Comparison of ENCODE assay signal across 21 mouse cellular contexts in the genomic region with DNA sequence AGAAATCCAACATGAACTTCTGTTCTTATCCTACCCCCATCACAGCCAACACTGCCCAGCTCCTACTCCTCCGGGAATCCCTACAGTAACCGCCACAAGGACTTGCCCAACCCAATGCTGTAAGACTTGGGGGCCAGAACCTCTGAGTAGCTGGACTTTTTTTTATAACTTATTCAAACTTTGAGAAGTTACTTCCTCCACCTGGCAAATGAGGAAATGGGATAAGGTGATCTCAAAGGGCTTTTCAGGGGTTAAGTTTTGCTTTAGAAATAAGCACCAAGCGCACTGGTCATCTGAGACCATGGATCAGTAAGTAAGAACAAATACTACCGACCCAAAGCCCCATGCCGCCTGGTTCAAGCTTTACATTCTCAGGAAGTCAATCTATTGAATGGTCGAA.
DNase-seq lines count a peak whose midpoint lies in the region; ATAC-seq and TF ChIP-seq lines count a peak whose summit lies in the region.
"Had no signal": no experiment of that assay in that cellular context is flagged by ENCODE, and none has a peak within 500 bp of the region (broad histone marks: within the 10 kb centered on the region; RNA-seq: fewer than 3 reads in every experiment).

No protein-coding gene starts in this region.

- H3K4me3 ChIP-seq in gastrocnemius, adult 2 months, result no peak overlapping the region
- no peak overlapping the region for H3K4me3 ChIP-seq in CH12.LX (replicated peaks in 1 of 3; ENCODE audit: low read depth in 2 of 3, low read length in 2 of 3, poor library complexity in 1 of 3)
- H3K4me3 ChIP-seq in intestine, postnatal 0 days (ENCODE audit: low read depth, low read length), result no peak overlapping the region
- H3K4me3 ChIP-seq: embryonic facial prominence, embryonic 10.5 days; embryonic facial prominence, embryonic 12.5 days; forebrain, embryonic 13.5 days; forebrain, embryonic 15.5 days had no signal

- TF ChIP-seq EP300 in CH12.LX (IDR thresholded peaks at IDR 0.05; ENCODE audit: low read length), result peak; percentile 84

- intact Hi-C loops in gastrocnemius, adult 2 months (cut with DNase I), result loop anchor here (5.0 kb wide), 1 partner anchor 80 kb away; no protein-coding TSS in a partner anchor

- H3K36me3 ChIP-seq in CH12.LX (replicated peaks in 1 of 2; ENCODE audit: control insufficient read depth in 1 of 2, insufficient read depth in 1 of 2, low read length in 1 of 2), result peaks cover 19 to 64% of the 10 kb centered on the region in 2 experiments
- no peaks in the 10 kb centered on the region for H3K36me3 ChIP-seq in intestine, postnatal 0 days (ENCODE audit: control insufficient read depth, insufficient read depth)
- H3K36me3 ChIP-seq: embryonic facial prominence, embryonic 10.5 days; embryonic facial prominence, embryonic 12.5 days; forebrain, embryonic 15.5 days had no signal

- no peak for DNase-seq in gastrocnemius, adult 2 months
- no peak for DNase-seq in gastrocnemius, postnatal 4 days (ENCODE audit: low spot score in 2 of 2)
- DNase-seq in CH12.LX (ENCODE audit: extremely low read depth), result no peak
- DNase-seq in right cerebral cortex, postnatal 4 days, result no peak
- DNase-seq: adrenal gland, adult 8-10 months; adrenal gland, postnatal 14 days; adrenal gland, postnatal 36 days; B cell, adult 2 months; cerebellum, adult 11-12 months; cerebellum, adult 2 months; cerebellum, adult 9-10 months; cerebellum, postnatal 10 days; cerebellum, postnatal 25 days; forebrain, postnatal 0 days had no signal

- WGBS in intestine, postnatal 0 days, result 79% methylated on average over 6 of the region's 6 CpGs

- TF ChIP-seq POLR2A in CH12.LX (IDR thresholded peaks at IDR 0.05; ENCODE audit: low read depth, low read length), result no peak

- dilution Hi-C loops in CH12.LX (cut with MboI; ENCODE audit: extremely low pct_ligation_motif_present, extremely low pct_unique_long_range_greater_than_20kb, low sequenced_read_pairs), result no loop called here

- H3K27ac ChIP-seq in gastrocnemius, adult 2 months, result peak overlapping the region; percentile 25; the same call in 1 of the 2 replicates
- H3K27ac ChIP-seq in CH12.LX (ENCODE audit: insufficient read depth, low read depth), result peak overlapping the region; percentile 89
- H3K27ac ChIP-seq in intestine, postnatal 0 days (ENCODE audit: low read depth, low read length), result no peak overlapping the region
- H3K27ac ChIP-seq: embryonic facial prominence, embryonic 10.5 days; embryonic facial prominence, embryonic 12.5 days; forebrain, embryonic 13.5 days; forebrain, embryonic 15.5 days had no signal

- H3K9ac ChIP-seq in CH12.LX (ENCODE audit: insufficient read depth, low read depth), result 0 out of 2 replicates have a peak overlapping the region, but pooled peaks have one; percentile 31
- no peak overlapping the region for H3K9ac ChIP-seq in intestine, postnatal 0 days (ENCODE audit: low read depth, low read length)
- H3K9ac ChIP-seq: embryonic facial prominence, embryonic 12.5 days; forebrain, embryonic 13.5 days; forebrain, embryonic 15.5 days; forebrain, postnatal 0 days had no signal

- H3K4me2 ChIP-seq in CH12.LX (ENCODE audit: insufficient read depth, low read depth, poor library complexity, severe bottlenecking), result peak overlapping the region; percentile 67
- no peak overlapping the region for H3K4me2 ChIP-seq in intestine, postnatal 0 days (replicated peaks; ENCODE audit: low read depth)
- H3K4me2 ChIP-seq: embryonic facial prominence, embryonic 12.5 days; forebrain, embryonic 13.5 days; forebrain, embryonic 15.5 days had no signal

- in situ Hi-C loops in CH12.LX (cut with MboI; ENCODE audit: low pct_ligation_motif_present, low pct_unique_long_range_greater_than_20kb, low sequenced_read_pairs), result no loop called here

- H3K4me1 ChIP-seq in CH12.LX (ENCODE audit: control insufficient read depth in 1 of 2, insufficient read depth in 2 of 2), result peaks cover 45 to 88% of the 10 kb centered on the region in 2 experiments
- H3K4me1 ChIP-seq in intestine, postnatal 0 days (replicated peaks; ENCODE audit: control insufficient read depth, insufficient read depth, low read length), result 0 out of 2 replicates have a peak, but pooled peaks cover 3% of the 10 kb centered on the region

- no peak for TF ChIP-seq CTCF in gastrocnemius, adult 2 months (IDR thresholded peaks at IDR 0.05)
- no peak for TF ChIP-seq CTCF in CH12.LX (conservative IDR thresholded peaks at IDR 0.05 in 1 of 2, IDR thresholded peaks at IDR 0.05 in 1 of 2; ENCODE audit: low read depth in 2 of 2, low read length in 2 of 2)
- TF ChIP-seq CTCF in intestine, postnatal 0 days (IDR thresholded peaks at IDR 0.05; ENCODE audit: low read depth), result no peak

- no peaks in the 10 kb centered on the region for H3K9me3 ChIP-seq in CH12.LX (replicated peaks; ENCODE audit: low read length)
- no peaks in the 10 kb centered on the region for H3K9me3 ChIP-seq in intestine, postnatal 0 days (ENCODE audit: control insufficient read depth)
- H3K9me3 ChIP-seq: embryonic facial prominence, embryonic 10.5 days; embryonic facial prominence, embryonic 12.5 days; forebrain, embryonic 13.5 days; forebrain, embryonic 15.5 days had no signal

- TF ChIP-seq RAD21 in CH12.LX (IDR thresholded peaks at IDR 0.05; ENCODE audit: low read depth, low read length), result no peak

- peak; percentile 47 for ATAC-seq in granulocyte monocyte progenitor cell, adult 5-6 weeks (replicated peaks; ENCODE audit: poor library complexity, severe bottlenecking)
- ATAC-seq in intestine, postnatal 0 days, result no peak
- ATAC-seq: forebrain, embryonic 13.5 days; forebrain, embryonic 15.5 days; forebrain, postnatal 0 days; Patski had no signal

- no peaks in the 10 kb centered on the region for H3K27me3 ChIP-seq in CH12.LX (replicated peaks)
- H3K27me3 ChIP-seq in intestine, postnatal 0 days (replicated peaks; ENCODE audit: control insufficient read depth, insufficient read depth, low read length), result no peaks in the 10 kb centered on the region
- H3K27me3 ChIP-seq: embryonic facial prominence, embryonic 12.5 days; forebrain, embryonic 13.5 days; Patski had no signal

- H3K79me2 ChIP-seq in CH12.LX (replicated peaks; ENCODE audit: control insufficient read depth, extremely low read depth, insufficient read depth, poor library complexity, severe bottlenecking), result 0 out of 2 replicates have a peak, but pooled peaks cover 9% of the 10 kb centered on the region

TF ChIP-seq in CH12.LX, 34 proteins besides CTCF, POLR2A, EP300 and RAD21 (continues in another document):
- peak; percentile 46 for TF ChIP-seq BHLHE40 (IDR thresholded peaks at IDR 0.05; ENCODE audit: low read depth, low read length)
- no peak for TF ChIP-seq USF1 (IDR thresholded peaks at IDR 0.05; ENCODE audit: low read depth, low read length)
- TF ChIP-seq HCFC1 (IDR thresholded peaks at IDR 0.05; ENCODE audit: low read depth, low read length), result no peak
- TF ChIP-seq ZMIZ1 (IDR thresholded peaks at IDR 0.05; ENCODE audit: low read depth, low read length), result no peak
- peak; percentile 70 for TF ChIP-seq ETS1 (conservative IDR thresholded peaks at IDR 0.05; ENCODE audit: low read depth, low read length)
- 0 out of 2 replicates have a peak, but pooled peaks have one; percentile 39 for TF ChIP-seq CHD1 (IDR thresholded peaks at IDR 0.05; ENCODE audit: low read depth, low read length)
- TF ChIP-seq MYC (IDR thresholded peaks at IDR 0.05; ENCODE audit: low read depth, low read length), result peak; percentile 38; the same call in 1 of the 2 replicates
- TF ChIP-seq TBP (conservative IDR thresholded peaks at IDR 0.05; ENCODE audit: low read depth, low read length), result 0 out of 2 replicates have a peak, but pooled peaks have one; percentile 44
- TF ChIP-seq JUN (IDR thresholded peaks at IDR 0.05; ENCODE audit: insufficient read depth, low read depth, low read length), result no peak
- peak; percentile 78 for TF ChIP-seq IRF4 (IDR thresholded peaks at IDR 0.05; ENCODE audit: low read depth, low read length)
- 0 out of 2 replicates have a peak, but pooled peaks have one; percentile 49 for TF ChIP-seq RCOR1 (conservative IDR thresholded peaks at IDR 0.05; ENCODE audit: low read depth, low read length)
- no peak for TF ChIP-seq TCF12 (IDR thresholded peaks at IDR 0.05; ENCODE audit: low read depth, low read length)
- TF ChIP-seq E2F4 (IDR thresholded peaks at IDR 0.05; ENCODE audit: insufficient replicate concordance, low read depth, low read length), result no peak
- 0 out of 2 replicates have a peak, but pooled peaks have one; percentile 36 for TF ChIP-seq UBTF (IDR thresholded peaks at IDR 0.05; ENCODE audit: low read depth, low read length)
- TF ChIP-seq MXI1 (IDR thresholded peaks at IDR 0.05; ENCODE audit: low read depth, low read length), result peak; percentile 13; the same call in 1 of the 2 replicates
- no peak for TF ChIP-seq NELFE (IDR thresholded peaks at IDR 0.05; ENCODE audit: low read depth, low read length)
- no peak for TF ChIP-seq SMC3 (IDR thresholded peaks at IDR 0.05; ENCODE audit: low read depth, low read length)
- TF ChIP-seq USF2 (conservative IDR thresholded peaks at IDR 0.05; ENCODE audit: low read depth, low read length), result no peak
- TF ChIP-seq SIN3A (IDR thresholded peaks at IDR 0.05; ENCODE audit: low read length), result no peak
- TF ChIP-seq MAX (IDR thresholded peaks at IDR 0.05; ENCODE audit: low read length), result no peak
- 0 out of 2 replicates have a peak, but pooled peaks have one; percentile 41 for TF ChIP-seq CHD2 (IDR thresholded peaks at IDR 0.05; ENCODE audit: low read length)
- TF ChIP-seq MAFK (IDR thresholded peaks at IDR 0.05; ENCODE audit: insufficient replicate concordance, low read length), result no peak
- TF ChIP-seq MEF2A (IDR thresholded peaks at IDR 0.05; ENCODE audit: borderline replicate concordance, low read depth, low read length), result peak; percentile 35; the same call in 1 of the 2 replicates
- no peak for TF ChIP-seq ZC3H11A (IDR thresholded peaks at IDR 0.05; ENCODE audit: low read depth, low read length)
- peak; percentile 58 for TF ChIP-seq MAZ (IDR thresholded peaks at IDR 0.05; ENCODE audit: low read depth, low read length)
- TF ChIP-seq ELF1 (IDR thresholded peaks at IDR 0.05; ENCODE audit: low read depth, low read length), result no peak
- TF ChIP-seq GABPA (IDR thresholded peaks at IDR 0.05; ENCODE audit: insufficient replicate concordance, low read depth, low read length), result no peak
- peak; percentile 85 for TF ChIP-seq ZNF384 (IDR thresholded peaks at IDR 0.05; ENCODE audit: low read depth, low read length)
- TF ChIP-seq PAX5 (IDR thresholded peaks at IDR 0.05; ENCODE audit: low read length), result no peak
- no peak for TF ChIP-seq NRF1 (IDR thresholded peaks at IDR 0.05; ENCODE audit: low read depth, low read length)
- no peak for TF ChIP-seq KAT2A (IDR thresholded peaks at IDR 0.05; ENCODE audit: insufficient replicate concordance, low read length)
- 0 out of 2 replicates have a peak, but pooled peaks have one; percentile 11 for TF ChIP-seq JUND (conservative IDR thresholded peaks at IDR 0.05; ENCODE audit: low read depth, low read length)
- TF ChIP-seq POLR2AphosphoS2 (IDR thresholded peaks at IDR 0.05; ENCODE audit: low read depth, low read length), result no peak
